Mouse (Mus musculus) E14TG2a.4 (cell line): ENCODE results near the gene Tlk2.

ENCODE experiments used
- CTCF ChIP-seq: conservative IDR thresholded peaks from 2 replicates; pipeline ENCODE4 v1.5.1; 2014; ENCODE audit warnings: low read length
- NANOG ChIP-seq: IDR thresholded peaks from 2 replicates; pipeline ENCODE4 v1.6.1; 2014; ENCODE audit warnings: borderline replicate concordance, low read length, mixed read lengths

DNA sequence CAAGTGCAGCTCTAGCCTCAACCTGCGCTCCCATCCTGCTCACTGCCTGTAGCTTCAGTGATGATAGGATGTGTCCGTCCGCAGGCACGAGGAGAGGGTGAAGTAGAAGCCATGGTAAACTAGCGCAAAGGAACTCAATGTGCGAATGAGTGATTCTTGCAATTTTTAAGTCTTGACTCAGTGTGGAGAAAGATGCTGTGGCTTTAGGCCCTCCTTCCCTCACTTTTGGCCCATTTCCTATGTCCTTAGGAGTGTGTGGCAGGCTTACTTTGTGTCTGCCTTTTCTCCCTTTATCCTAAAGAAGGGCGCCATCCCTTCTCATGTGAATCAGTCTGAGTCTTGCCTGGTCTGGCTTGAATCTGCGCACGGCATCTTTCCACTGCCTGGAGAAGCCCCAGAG lies 104.4 kb downstream of the Tlk2 start:
- TF ChIP-seq CTCF (no peak), NANOG (no peak)
